Mouse (Mus musculus): ENCODE data around the gene Bud31. TPM values are rescaled to one million over a fixed set of nuclear protein-coding genes. Genes with fewer than 3 reads are reported as not detected.

The Bud31 gene
- polyA plus RNA-seq, 1 experiment from 2014 or later = 140 TPM

Other genes with a start within 250 kb of the Bud31 start
- gene Smurf1, start 174.5 kb upstream of the Bud31 start, polyA plus RNA-seq (2016; fragmentation: Nextera tagmentation; extraction: Ambion mirVana) = 18.7 and 21.6 TPM in 2 replicates
- gene Gm4871, start 107.6 kb upstream of the Bud31 start, polyA plus RNA-seq (2016; fragmentation: Nextera tagmentation; extraction: Ambion mirVana) = not detected in 2 replicates
- gene 1700018F24Rik, start 97.4 kb upstream of the Bud31 start, polyA plus RNA-seq (2016; fragmentation: Nextera tagmentation; extraction: Ambion mirVana) = not detected in 2 replicates
- 101 and 105 TPM in 2 replicates for gene Arpc1a, start 56.5 kb upstream of the Bud31 start, polyA plus RNA-seq (2016; fragmentation: Nextera tagmentation; extraction: Ambion mirVana)
- gene Kpna7, start 56.3 kb upstream of the Bud31 start, polyA plus RNA-seq (2016; fragmentation: Nextera tagmentation; extraction: Ambion mirVana) = not detected in 2 replicates
- gene Arpc1b, start 26.1 kb upstream of the Bud31 start, polyA plus RNA-seq (2016; fragmentation: Nextera tagmentation; extraction: Ambion mirVana) = 187 and 192 TPM in 2 replicates
- gene Pdap1, start 124 bp upstream of the Bud31 start, polyA plus RNA-seq (2016; fragmentation: Nextera tagmentation; extraction: Ambion mirVana) = 71.8 and 78.5 TPM in 2 replicates
- gene Ptcd1, start 26.7 kb downstream of the Bud31 start, polyA plus RNA-seq (2016; fragmentation: Nextera tagmentation; extraction: Ambion mirVana) = 13.1 and 14.1 TPM in 2 replicates
- 31.4 and 31.9 TPM in 2 replicates for gene Cpsf4, start 26.9 kb downstream of the Bud31 start, polyA plus RNA-seq (2016; fragmentation: Nextera tagmentation; extraction: Ambion mirVana)
- gene Atp5j2, start 51.7 kb downstream of the Bud31 start, polyA plus RNA-seq (2016; fragmentation: Nextera tagmentation; extraction: Ambion mirVana) = 997 and 1,021 TPM in 2 replicates
- gene Zkscan14, start 61.5 kb downstream of the Bud31 start, polyA plus RNA-seq (2016; fragmentation: Nextera tagmentation; extraction: Ambion mirVana) = 6.5 and 6.6 TPM in 2 replicates
- gene Zkscan5, start 64.2 kb downstream of the Bud31 start, polyA plus RNA-seq (2016; fragmentation: Nextera tagmentation; extraction: Ambion mirVana) = 10.7 and 11.5 TPM in 2 replicates
- 32.7 and 35.2 TPM in 2 replicates for gene Zfp655, start 91.4 kb downstream of the Bud31 start, polyA plus RNA-seq (2016; fragmentation: Nextera tagmentation; extraction: Ambion mirVana)
- gene Zscan25, start 140.1 kb downstream of the Bud31 start, polyA plus RNA-seq (2016; fragmentation: Nextera tagmentation; extraction: Ambion mirVana) = 0.37 and 0.49 TPM in 2 replicates
- not detected in 2 replicates for gene Cyp3a57, start 204.9 kb downstream of the Bud31 start, polyA plus RNA-seq (2016; fragmentation: Nextera tagmentation; extraction: Ambion mirVana)